Mouse (Mus musculus): ENCODE measurements at regions not wholly inside any gene's neighbourhood (a gene's known extent, or its start where the extent isn't known, plus 50 kb on each side); places are given as distances from the start of the nearest gene placed in this dataset.

DNA sequence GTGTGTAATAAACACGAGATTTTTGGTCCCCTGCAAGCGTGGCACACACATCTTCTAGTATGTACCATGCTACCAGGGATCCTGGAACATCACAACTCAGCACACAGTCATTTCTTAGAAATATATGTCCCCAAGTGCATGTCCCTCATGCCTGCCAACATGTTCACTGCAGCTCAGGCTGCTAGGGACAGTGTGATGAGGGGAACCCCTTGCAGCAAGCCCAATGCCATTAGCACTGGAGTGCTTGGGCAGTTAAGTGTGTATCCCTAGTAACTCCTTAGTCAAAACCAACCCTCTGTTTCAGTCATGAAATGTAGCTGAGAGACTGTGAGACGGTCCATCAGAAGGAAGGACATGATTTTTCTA, 167.5 kb upstream of the Gm3448 start:
- no peak for TF ChIP-seq POLR2A (IDR thresholded peaks at IDR 0.05; ENCODE audit: low read depth, low read length)
- TF ChIP-seq CTCF (IDR thresholded peaks at IDR 0.05; ENCODE audit: borderline replicate concordance, insufficient read depth, low read length) = no peak
